Mouse (Mus musculus): ENCODE data around the gene Slc25a24.

The Slc25a24 gene

DNA sequence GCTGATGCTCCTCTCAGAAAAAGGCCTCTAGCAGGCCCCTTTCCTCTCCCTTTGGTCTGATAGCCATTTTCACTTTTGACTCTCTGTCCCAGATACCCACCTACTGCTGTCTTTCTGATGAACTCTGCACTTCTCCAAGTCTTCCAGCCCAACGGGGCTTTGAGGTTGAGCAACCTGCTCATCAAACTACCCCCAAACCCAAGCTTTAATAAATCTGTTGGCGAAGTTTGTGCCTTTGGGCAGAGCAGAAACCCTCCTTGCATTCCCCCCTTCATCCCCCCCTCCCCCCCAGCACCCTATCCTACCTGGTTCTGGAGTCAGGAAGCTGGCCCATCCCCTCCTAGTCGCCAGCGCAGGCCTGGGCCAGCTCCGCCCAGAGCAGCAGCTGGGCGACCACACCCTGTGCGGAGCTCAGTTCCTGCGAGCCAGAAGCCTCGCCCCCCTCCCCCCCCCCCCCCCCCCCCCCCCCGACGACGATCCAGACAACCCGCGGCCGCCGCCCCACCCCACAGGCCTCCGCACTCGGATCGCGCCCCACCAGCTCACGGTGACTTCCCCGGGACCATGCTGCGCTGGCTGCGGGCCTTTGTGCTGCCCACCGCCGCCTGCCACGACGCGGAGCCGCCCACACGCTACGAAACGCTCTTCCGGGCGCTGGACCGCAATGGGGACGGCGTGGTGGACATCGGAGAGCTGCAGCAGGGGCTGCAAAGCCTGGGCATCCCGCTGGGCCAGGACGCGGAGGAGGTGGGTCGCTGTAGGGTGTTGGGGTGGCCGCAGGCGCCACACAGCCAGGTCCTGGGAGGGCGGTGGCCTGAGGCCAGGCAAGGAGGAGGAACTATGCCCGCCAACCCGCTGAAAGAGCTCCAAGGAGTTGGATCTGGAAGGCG, at the start of gene Slc25a24:
Gene Slc25a24 (plus strand): TSS at position 509 of the 890 bp plus-strand sequence.
- DNase-seq (ENCODE audit: low spot score in 2 of 2) = no peak

DNA sequence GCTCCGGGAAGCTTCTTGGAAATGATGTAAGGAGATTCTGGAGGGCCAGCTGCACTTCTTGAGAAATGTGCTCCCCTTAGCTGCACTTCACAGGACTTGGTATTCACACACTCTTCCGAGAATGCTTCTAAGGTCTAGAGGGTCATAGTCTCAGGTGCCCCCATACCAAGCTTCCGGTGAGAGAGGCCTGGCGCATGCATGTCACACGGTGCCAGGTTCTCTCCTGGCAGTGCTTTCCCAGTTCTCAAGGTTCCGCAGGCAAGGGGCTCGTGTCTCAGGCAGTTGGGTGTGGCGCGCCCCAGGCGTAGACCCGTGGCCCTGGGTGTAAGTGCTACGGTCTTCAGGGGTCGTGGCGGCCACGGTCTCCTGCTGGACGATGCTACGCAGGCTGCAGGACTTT, 42.8 kb upstream of the Slc25a24 start, which contains the start of gene Slc25a54:
Gene Slc25a54 (plus strand): TSS at position 301 of the 400 bp plus-strand sequence.
- no peak for DNase-seq (ENCODE audit: low spot score in 2 of 2)

GRCm38 (mm10) chr3:109084418-109084817, 38.5 kb upstream of the Slc25a24 start:
- DNase-seq (ENCODE audit: low spot score in 2 of 2) = no peak

DNA sequence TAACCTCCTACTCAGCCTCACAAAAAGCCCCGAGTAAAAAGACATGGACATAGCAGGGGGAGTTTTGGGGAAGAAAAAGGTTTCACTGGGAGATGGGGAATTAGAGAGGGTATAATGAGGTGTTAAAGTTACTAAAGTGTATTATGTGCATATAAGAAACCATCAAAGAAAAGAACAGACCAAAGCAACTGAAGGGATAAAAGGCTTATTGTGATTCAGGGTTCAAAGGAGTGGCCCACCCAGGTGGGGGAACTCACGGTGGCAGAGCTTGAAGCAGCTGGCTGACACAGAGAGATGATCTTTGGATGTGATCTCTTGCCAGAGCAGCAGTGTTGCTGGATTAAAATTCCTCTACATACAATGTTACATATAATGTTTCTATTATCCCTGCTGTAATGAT, 34.5 kb upstream of the Slc25a24 start:
- DNase-seq (ENCODE audit: low spot score in 2 of 2) = no peak

DNA sequence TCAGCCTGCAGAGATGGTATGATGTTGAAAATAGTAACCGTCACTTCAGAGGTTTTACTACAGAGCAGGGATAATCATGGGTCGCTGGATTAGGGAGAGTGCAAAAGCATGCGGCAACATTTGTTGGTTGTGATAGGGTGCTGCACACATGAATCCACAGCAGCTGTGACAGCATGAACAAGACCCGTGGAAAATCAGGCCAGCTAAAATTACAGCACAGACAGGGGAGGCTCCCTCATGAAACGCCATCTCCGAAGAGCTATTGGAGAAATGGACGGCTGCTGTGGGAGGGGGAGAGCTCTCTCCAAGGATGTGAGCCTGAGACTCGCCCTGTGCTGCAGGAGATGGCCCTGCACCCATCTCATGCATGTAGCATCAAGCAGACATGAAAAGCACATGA, 18.2 kb upstream of the Slc25a24 start:
- no peak for DNase-seq (ENCODE audit: low spot score in 2 of 2)

- no peak for DNase-seq (ENCODE audit: low spot score in 2 of 2)
Measured at GRCm38 (mm10) chr3:109117136-109117535, 5.8 kb upstream of the Slc25a24 start.

GRCm38 (mm10) chr3:109119562-109119961, 3.4 kb upstream of the Slc25a24 start:
- DNase-seq (ENCODE audit: low spot score in 2 of 2) = no peak

GRCm38 (mm10) chr3:109119973-109120372, 3.0 kb upstream of the Slc25a24 start:
- no peak for DNase-seq (ENCODE audit: low spot score in 2 of 2)

DNA sequence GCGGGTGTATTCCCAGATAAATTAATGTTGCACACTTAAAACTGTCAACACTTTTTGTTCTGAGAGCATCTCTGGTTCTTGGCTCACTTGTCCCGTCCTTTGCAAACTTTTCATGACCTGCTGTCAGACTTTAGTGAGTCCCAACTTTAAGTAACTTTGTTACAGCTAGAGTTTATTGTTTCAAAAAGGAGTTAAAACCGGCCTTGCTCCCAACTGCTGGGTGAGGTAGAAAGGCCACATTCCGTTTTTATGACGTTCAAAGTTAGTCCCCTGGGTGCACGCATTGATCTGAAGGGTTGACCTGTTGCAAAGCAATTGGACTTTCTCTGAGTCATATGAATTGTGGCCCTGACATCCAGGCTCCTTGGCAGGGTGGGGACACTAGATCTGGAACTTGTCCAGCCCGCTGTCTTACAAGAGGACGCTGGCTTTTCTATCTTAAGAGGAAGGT, 607 bp downstream of the Slc25a24 start:
- DNase-seq (ENCODE audit: low spot score in 2 of 2) = no peak

DNA sequence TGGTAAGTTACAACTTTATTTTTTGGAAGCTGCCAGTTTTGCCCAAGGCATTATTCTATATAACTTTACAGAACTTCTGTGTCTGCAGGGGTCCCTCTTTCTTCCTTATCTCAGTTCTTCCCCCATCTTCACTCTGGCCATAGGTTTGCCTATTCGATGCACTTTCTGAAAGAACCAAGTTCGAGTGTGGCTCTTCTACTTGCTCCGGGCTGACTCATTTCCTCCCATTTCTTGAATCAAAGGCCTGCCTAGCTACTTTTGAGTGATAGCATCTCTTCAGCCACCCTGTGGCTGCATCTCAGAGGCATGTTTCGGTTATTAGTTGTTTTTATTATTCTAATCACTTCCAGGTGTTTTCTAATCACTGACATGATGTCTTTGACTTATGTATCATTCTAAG, 1.1 kb downstream of the Slc25a24 start:
- DNase-seq (ENCODE audit: low spot score in 2 of 2) = no peak

GRCm38 (mm10) chr3:109125531-109125930, 2.6 kb downstream of the Slc25a24 start:
- DNase-seq (ENCODE audit: low spot score in 2 of 2) = no peak

- DNase-seq (ENCODE audit: low spot score in 2 of 2) = no peak
Measured at GRCm38 (mm10) chr3:109129768-109130167, 6.8 kb downstream of the Slc25a24 start.

DNA sequence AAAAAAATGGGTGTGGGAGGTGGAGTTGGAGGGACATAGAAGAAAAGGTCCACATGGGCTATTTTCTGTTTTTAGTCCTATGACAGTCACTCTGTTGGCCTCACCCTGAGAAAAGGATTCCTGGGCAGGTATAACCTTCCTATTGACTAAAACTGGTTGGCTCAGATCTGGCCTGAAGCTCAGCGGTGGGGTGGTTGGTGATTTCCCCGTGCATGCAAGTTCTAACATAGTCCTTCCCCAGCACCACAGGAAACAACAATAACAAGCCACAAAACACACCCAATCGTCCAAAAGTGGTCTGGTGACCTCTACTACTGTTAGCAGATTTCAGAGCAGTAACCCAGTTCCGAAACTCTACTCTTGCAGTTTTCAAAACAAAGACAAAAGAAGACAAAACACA, 10.0 kb downstream of the Slc25a24 start:
- no peak for DNase-seq (ENCODE audit: low spot score in 2 of 2)

GRCm38 (mm10) chr3:109134036-109134435, 11.1 kb downstream of the Slc25a24 start:
- DNase-seq (ENCODE audit: low spot score in 2 of 2) = no peak

- no peak for DNase-seq (ENCODE audit: low spot score in 2 of 2)
Measured at GRCm38 (mm10) chr3:109135352-109135751, 12.4 kb downstream of the Slc25a24 start.

GRCm38 (mm10) chr3:109152561-109152960, 29.6 kb downstream of the Slc25a24 start:
- DNase-seq (ENCODE audit: low spot score in 2 of 2) = no peak

GRCm38 (mm10) chr3:109153410-109153809, 30.5 kb downstream of the Slc25a24 start:
- DNase-seq (ENCODE audit: low spot score in 2 of 2) = no peak

DNA sequence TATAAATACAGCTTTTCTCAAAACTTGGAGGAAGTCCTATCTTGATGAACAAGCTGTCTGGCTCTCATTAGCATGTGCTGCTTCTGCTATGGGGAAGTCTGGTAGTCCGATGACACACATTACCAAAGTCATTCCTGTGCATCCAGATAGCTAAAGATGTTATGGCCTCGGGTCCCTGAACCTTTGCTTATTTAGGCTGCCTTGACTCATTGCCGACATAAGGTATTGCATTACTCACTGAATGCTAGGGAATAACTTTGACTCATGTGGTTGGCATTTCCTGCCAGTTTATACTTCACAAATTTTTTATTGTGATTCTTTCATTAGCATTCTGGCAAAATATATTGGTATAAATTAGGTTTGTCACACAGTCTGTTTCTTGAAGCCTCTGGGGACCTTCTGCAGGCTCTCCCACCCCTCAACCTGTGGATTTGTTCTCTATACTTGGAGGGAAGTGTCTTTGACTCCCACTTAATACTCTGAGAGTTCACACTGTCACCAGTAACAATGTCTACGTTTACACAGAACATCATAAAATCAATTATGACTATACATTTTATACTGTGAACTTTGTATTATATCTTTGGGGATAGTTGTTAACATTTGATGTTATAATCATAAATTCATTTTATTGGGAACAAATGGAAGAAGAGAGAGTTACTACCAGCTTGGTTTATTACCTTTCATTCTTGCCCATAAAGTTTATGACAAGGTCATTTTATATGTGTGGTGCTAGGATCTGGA, 33.1 kb downstream of the Slc25a24 start:
- no peak for DNase-seq (ENCODE audit: low spot score in 2 of 2)

DNA sequence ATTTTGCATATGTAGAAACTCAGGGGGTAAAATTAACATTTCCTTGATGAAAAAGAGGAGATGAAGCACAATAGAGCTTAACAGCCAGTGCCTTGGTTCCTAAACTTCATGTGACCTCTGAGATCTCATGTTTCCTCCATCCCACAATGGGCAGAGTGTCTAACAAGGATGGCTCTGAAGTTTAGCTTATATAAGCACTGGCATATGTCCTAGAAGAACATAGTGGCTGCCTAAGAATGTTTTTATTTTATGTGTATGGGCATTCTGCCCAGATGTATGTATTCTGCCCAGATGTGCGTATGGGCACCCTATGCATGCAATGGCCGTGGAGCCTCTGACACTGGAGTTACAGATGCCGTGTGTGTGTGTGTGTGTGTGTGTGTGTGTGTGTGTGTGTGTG, 34.5 kb downstream of the Slc25a24 start:
- DNase-seq (ENCODE audit: low spot score in 2 of 2) = no peak

- DNase-seq (ENCODE audit: low spot score in 2 of 2) = no peak
Measured at GRCm38 (mm10) chr3:109164088-109164487, 41.1 kb downstream of the Slc25a24 start.

DNA sequence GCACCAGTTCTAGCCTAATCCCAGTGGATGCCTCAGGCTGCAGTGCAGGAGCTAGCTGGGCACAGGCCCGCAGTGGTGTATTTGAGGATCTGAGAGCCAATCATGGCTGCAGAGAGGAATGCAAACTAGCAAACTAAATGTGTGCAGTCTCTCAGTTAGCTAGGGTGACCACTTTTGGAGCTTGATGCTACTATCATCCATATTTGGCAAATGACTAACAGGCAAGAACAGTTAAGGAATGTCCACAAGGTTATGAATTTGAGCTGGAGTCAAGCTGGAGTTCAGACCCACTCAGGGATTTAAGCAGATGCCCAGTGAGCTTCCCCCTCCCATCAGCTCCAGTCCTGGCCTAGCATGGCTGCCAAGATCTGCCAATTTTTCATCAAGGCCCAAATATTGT, 41.7 kb downstream of the Slc25a24 start:
- no peak for DNase-seq (ENCODE audit: low spot score in 2 of 2)

- no peak for DNase-seq (ENCODE audit: low spot score in 2 of 2)
Measured at GRCm38 (mm10) chr3:109165214-109165829, 42.4 kb downstream of the Slc25a24 start.
